Mouse (Mus musculus) forebrain, embryonic 15.5 days (tissue): ENCODE results near the gene Srgap1. TPM values are rescaled to one million over a fixed set of nuclear protein-coding genes. Genes with fewer than 3 reads are reported as not detected.
A peak's percentile ranks its signal among the peaks of the same experiment; 100 is the strongest.

Source experiments
- ATAC-seq: fragments of 200-750 bp; cut with Nextera tagmentation; replicated peaks from 2 replicates; pipeline ENCODE4 v1.8.0; 2017; ENCODE audit warnings: mild to moderate bottlenecking, moderate TSS enrichment, moderate library complexity
- H3K27ac ChIP-seq: fragments of 300-500 bp; sonication (generic); replicated peaks from 2 replicates; pipeline ENCODE4 v1.5.1; 2015; ENCODE audit warnings: mild to moderate bottlenecking, inconsistent platforms
- H3K27me3 ChIP-seq: fragments of 300-500 bp; sonication (generic); 2 replicates; pipeline ENCODE4 v1.6.1; 2015; ENCODE audit warnings: inconsistent platforms
- H3K36me3 ChIP-seq: fragments of 300-500 bp; sonication (generic); 2 replicates; pipeline ENCODE4 v1.6.1; 2015; ENCODE audit warnings: mild to moderate bottlenecking, inconsistent platforms
- H3K4me1 ChIP-seq: fragments of 300-500 bp; sonication (generic); 2 replicates; pipeline ENCODE4 v1.6.1; 2015; ENCODE audit warnings: inconsistent platforms
- H3K4me2 ChIP-seq: fragments of 300-500 bp; sonication (generic); replicated peaks from 2 replicates; pipeline ENCODE4 v1.6.1; 2015; ENCODE audit warnings: mild to moderate bottlenecking, inconsistent platforms
- H3K4me3 ChIP-seq: fragments of 300-500 bp; sonication (generic); 2 replicates; pipeline ENCODE4 v1.5.1; 2015; ENCODE audit warnings: mild to moderate bottlenecking, inconsistent platforms
- H3K9ac ChIP-seq: fragments of 300-500 bp; sonication (generic); replicated peaks from 2 replicates; pipeline ENCODE4 v1.6.1; 2015; ENCODE audit warnings: mild to moderate bottlenecking, inconsistent platforms
- H3K9me3 ChIP-seq: fragments of 300-500 bp; sonication (generic); 2 replicates; pipeline ENCODE4 v1.6.1; 2016; ENCODE audit warnings: inconsistent platforms
- WGBS: fragments of 180-500 bp; shearing (Covaris S2); methylation state at CpG from one replicate; pipeline ENCODE4 v1.1.7; 2015; ENCODE audit warnings: mixed read lengths; 5-methylcytosine and 5-hydroxymethylcytosine counted together
- polyA plus RNA-seq: library from polyadenylated mRNA; unstranded; fragments of >200 nt; fragmentation: Nextera tagmentation; extraction: Ambion mirVana; gene quantifications from 2 replicates; pipeline ENCODE4 v1.2.1, GENCODE M21; 2015

Gene Srgap1
- polyA plus RNA-seq, 1 experiment from 2014 or later, result 34.7 TPM

DNA sequence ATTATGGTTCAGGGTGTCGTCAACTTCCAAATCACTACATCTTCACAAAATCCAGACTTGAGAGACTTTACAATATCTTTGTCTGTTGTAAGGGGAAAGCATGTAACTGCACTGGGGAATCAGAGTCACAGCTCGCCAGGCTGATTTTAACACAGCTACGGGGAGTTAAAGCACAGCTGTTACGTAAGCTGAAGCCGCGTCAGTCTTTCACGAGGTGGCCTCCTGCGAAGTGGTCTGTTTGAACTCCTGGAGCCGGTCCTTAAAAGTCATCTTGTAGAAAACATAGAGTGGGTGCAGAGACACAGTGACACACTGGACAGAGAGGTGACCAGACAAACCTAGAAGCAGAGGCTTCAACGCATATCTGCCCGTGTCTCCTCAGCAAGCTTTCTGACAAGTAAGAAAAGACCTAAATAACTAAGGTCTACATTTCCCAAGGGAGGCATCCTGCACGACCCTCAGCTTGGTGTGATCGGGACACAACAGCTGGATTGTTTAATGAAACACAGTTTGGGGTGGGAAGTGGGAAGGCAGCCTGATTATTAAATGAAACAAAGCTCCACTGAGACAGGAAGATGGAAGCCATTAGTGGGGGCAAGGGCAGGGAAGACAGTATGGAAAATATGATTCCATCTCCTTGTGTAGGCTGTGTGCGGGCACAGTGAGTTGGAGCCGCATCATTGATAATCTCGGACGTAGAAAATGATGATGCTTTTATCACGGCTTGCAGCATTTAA, 181.4 kb downstream of the Srgap1 start:
- Histone ChIP-seq H3K9ac (no peak overlapping the region), H3K27me3 (no peaks in the 10 kb centered on the region), H3K9me3 (0 out of 2 replicates have a peak, but pooled peaks cover 3% of the 10 kb centered on the region), H3K36me3 (peaks cover 15% of the 10 kb centered on the region), H3K4me3 (no peak overlapping the region), H3K27ac (no peak overlapping the region), H3K4me2 (no peak overlapping the region), H3K4me1 (peaks cover 5% of the 10 kb centered on the region)
- no peak for ATAC-seq
- WGBS, result 76% methylated on average over 18 of the region's 18 CpGs

DNA sequence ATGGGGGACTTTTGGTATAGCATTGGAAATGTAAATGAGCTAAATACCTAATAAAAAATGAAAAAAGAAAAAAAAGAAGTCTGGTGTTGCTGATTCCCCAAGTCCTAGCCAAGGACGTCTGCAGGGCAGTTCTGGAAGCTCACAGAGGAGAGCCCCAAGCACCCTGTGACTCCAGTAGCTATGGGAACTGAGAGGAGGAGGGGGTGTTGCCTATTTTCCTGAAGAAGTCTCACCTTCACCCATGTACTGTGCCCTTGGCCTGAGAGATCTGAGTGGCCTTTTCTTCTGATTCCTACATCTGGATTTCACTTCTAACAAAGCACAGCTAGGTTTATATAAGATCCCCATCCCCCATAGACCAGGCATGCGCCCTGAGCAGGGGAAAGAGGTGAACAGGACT, 186.2 kb downstream of the Srgap1 start:
- Histone ChIP-seq H3K4me3 (no peak overlapping the region), H3K9ac (no peak overlapping the region), H3K9me3 (no peaks in the 10 kb centered on the region), H3K4me2 (no peak overlapping the region), H3K27me3 (no peaks in the 10 kb centered on the region), H3K27ac (no peak overlapping the region), H3K4me1 (peaks cover 17% of the 10 kb centered on the region), H3K36me3 (no peaks in the 10 kb centered on the region)
- WGBS, result 62% methylated on average over 2 of the region's 2 CpGs
- no peak for ATAC-seq

DNA sequence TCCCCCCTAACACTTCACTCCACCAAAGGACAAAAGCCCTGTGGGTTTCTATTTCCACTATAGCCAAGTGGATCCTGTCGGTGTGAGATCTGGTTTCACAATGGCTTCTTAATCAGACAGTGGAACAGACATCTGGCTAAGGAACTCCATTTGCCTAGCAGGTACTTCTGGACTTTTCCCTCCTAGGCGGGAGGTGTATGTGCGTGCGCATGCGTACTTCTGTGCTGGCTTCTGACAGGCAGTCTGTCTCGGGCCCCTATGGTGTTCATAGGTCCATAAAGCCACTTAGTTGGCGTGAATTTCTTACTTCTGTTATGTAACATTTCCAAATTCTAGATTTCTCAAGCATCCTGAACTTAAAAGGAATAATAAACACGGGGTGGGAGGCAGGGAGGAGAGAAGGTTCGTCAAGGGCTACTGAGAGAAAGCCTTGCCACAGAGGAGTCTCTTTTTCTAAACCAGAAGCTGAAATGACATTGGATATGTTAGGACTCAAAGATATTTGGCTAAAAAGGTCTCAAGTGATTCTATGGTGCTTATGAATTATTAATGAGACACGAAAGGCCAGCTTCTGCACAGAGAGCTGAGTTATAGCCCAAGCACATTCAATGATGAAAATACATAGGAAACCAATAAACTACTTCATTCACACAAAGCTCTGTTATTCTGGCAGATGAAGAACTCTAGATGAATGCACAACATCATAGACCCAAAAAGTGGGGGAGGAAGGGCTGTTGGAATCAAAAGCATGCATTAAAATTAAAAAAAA, 187.1 kb downstream of the Srgap1 start:
- Histone ChIP-seq H3K4me2 (no peak overlapping the region), H3K9me3 (no peaks in the 10 kb centered on the region), H3K27me3 (no peaks in the 10 kb centered on the region), H3K27ac (no peak overlapping the region), H3K4me3 (no peak overlapping the region), H3K36me3 (no peaks in the 10 kb centered on the region), H3K4me1 (peaks cover 17% of the 10 kb centered on the region), H3K9ac (no peak overlapping the region)
- WGBS, result 57% methylated on average over 10 of the region's 10 CpGs
- ATAC-seq, result no peak

DNA sequence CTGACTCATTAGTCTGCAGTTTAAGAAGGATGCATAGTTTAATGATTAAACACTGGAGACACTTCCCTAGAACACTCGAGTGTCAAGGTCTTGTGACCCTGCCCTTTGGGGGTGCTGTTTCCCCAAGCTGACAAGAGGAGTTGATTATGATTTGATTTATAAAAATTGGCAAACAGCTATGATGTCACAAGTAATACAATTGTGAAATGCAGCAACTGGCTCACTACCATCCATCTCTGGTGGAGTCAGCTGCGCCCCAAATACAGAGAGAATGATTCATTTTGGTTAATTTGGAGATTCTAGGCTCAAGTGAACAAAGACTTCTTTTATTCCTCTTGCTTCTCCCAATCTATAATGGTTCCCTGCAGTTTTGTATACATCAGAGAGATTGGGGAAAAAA, 188.2 kb downstream of the Srgap1 start:
- WGBS, result 74% methylated on average over 2 of the region's 2 CpGs

DNA sequence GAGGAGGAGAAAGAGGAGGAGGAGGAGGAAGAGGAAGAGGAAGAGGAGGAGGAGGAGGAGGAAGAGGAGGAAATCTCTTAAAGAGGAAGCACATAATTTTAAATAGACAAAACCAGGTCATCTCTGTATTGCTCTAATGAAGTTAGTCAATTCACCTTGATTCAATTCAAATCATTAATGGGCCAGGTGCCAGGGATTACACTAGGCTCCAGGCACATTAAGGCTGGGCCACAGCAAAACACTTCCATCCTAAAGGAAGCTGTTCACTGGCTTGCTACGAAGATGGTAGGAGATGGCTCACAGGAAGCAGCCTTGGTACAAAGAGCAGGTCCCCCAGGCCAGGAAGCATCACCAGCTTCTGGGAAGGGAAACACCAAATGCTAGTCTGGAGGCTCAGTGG, 189.0 kb downstream of the Srgap1 start:
- H3K4me2 ChIP-seq, result no peak overlapping the region
- no peaks in the 10 kb centered on the region for H3K27me3 ChIP-seq
- peaks cover 17% of the 10 kb centered on the region for H3K4me1 ChIP-seq
- no peaks in the 10 kb centered on the region for H3K9me3 ChIP-seq
- no peak overlapping the region for H3K9ac ChIP-seq
- no peaks in the 10 kb centered on the region for H3K36me3 ChIP-seq
- ATAC-seq, result no peak
- H3K27ac ChIP-seq, result no peak overlapping the region
- 84% methylated on average over 1 of the region's 1 CpGs for WGBS
- H3K4me3 ChIP-seq, result no peak overlapping the region

More for the DNA sequence above, 188.2 kb downstream of the Srgap1 start:
- no peak for ATAC-seq
- Histone ChIP-seq H3K9ac (no peak overlapping the region), H3K4me2 (no peak overlapping the region), H3K27me3 (no peaks in the 10 kb centered on the region), H3K4me3 (no peak overlapping the region), H3K4me1 (peaks cover 17% of the 10 kb centered on the region), H3K27ac (no peak overlapping the region), H3K9me3 (no peaks in the 10 kb centered on the region), H3K36me3 (no peaks in the 10 kb centered on the region)

DNA sequence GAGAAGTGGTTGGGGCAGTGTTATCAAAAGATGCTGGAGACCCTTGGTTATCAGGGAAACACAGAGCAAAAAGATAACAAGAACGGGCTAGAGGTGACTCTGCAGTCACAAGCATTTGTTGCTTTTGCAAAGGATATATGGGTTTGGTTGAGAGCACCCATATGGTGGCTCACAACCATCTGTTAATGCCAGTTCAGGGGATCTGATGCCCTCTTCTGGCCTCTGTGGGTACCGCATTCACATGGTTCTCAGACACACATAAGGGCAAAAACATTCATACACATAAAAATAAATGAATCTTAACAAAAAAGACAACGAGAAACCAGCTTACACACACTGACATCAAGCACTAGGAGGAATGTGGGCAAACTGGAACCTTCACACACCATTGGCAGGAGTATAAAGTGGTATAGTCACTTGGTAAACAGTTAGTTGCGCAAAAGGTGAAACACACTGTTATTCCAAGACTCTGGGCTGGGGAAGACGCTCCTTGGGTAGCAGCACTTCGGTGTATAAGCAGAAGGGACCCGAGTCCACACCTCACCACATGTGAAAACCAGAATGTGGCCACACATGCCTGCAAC, 191.2 kb downstream of the Srgap1 start:
- H3K27ac ChIP-seq, result no peak overlapping the region
- H3K9ac ChIP-seq, result no peak overlapping the region
- H3K4me3 ChIP-seq, result no peak overlapping the region
- H3K9me3 ChIP-seq, result no peaks in the 10 kb centered on the region
- no peak for ATAC-seq
- H3K4me2 ChIP-seq, result no peak overlapping the region
- peaks cover 3% of the 10 kb centered on the region; the same call in 1 of the 2 replicates for H3K36me3 ChIP-seq
- no peaks in the 10 kb centered on the region for H3K27me3 ChIP-seq
- 92% methylated on average over 7 of the region's 7 CpGs for WGBS
- H3K4me1 ChIP-seq, result peaks cover 17% of the 10 kb centered on the region

DNA sequence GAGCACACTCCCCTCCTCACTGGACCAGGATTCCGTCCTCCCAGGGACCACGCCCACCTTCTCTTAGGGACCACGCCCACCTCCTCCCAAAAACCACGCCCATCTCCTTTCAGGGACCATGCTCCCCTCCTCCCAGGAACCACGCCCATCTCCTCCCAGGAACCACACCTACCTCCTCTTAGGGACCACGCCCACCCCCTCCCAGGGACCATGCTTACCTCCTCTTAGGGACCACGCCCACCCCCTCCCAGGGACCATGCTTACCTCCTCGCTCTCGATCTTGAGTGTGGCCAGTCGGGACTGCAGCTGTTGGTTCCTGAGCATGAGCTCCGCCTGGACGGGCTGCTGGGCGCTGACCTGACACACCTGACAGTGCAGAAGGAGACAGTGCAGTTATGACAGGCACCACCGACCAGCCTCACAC, 193.7 kb downstream of the Srgap1 start:
- no peak overlapping the region for H3K4me3 ChIP-seq
- H3K4me1 ChIP-seq, result peaks cover 7% of the 10 kb centered on the region; the same call in 1 of the 2 replicates
- no peak overlapping the region for H3K27ac ChIP-seq
- no peaks in the 10 kb centered on the region for H3K9me3 ChIP-seq
- no peak for ATAC-seq
- WGBS, result 39% methylated on average over 14 of the region's 14 CpGs
- H3K9ac ChIP-seq, result no peak overlapping the region
- no peaks in the 10 kb centered on the region for H3K27me3 ChIP-seq
- no peak overlapping the region for H3K4me2 ChIP-seq
- H3K36me3 ChIP-seq, result peaks cover 3% of the 10 kb centered on the region; the same call in 1 of the 2 replicates

DNA sequence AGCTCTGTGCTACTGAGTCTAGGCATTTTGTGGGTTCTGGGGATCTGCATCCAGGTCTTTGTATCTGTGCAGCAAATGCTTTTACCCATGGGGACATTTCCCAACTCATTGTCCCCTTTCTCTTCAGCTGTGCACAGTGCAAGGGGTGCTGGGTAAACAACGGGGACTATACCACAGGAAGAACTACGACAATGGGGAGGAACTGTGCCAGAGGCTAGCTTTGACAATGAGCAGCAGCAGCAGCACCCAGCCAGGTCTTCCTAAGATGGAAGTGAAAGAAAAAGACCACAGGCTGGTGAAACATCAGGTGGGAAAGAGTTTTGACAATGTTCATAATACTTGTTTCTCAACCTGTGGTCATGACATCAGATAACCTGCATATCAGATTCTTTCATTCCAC, 197.6 kb downstream of the Srgap1 start:
- no peaks in the 10 kb centered on the region for H3K27me3 ChIP-seq
- H3K9me3 ChIP-seq, result no peaks in the 10 kb centered on the region
- H3K36me3 ChIP-seq, result peaks cover 7% of the 10 kb centered on the region; the same call in 1 of the 2 replicates
- no peak overlapping the region for H3K4me3 ChIP-seq
- no peak for ATAC-seq
- H3K4me2 ChIP-seq, result no peak overlapping the region
- WGBS, result 81% methylated on average over 2 of the region's 2 CpGs
- no peak overlapping the region for H3K9ac ChIP-seq
- no peak overlapping the region for H3K27ac ChIP-seq
- H3K4me1 ChIP-seq, result 0 out of 2 replicates have a peak, but pooled peaks cover 9% of the 10 kb centered on the region

DNA sequence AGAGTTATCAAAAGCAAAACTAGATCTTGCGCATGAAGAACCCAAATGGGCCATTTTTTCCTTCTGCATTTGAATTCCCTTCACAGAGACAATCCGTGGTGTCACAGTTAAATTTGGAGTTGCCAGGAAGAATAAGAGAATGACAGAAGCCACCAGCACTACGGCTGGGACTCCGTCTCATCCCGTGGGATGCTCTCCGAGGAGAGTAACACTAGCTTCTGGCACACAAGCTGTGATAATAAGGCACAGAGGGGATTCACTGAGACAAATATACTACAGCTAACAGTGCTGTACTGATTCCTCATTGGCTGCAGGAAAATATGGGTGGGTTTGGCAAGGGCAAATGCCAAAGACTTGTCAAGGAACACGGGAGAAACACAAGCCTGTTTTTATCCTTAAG, 201.4 kb downstream of the Srgap1 start:
- Histone ChIP-seq H3K4me2 (no peak overlapping the region), H3K9me3 (no peaks in the 10 kb centered on the region), H3K4me3 (no peak overlapping the region), H3K27me3 (no peaks in the 10 kb centered on the region), H3K9ac (no peak overlapping the region), H3K4me1 (0 out of 2 replicates have a peak, but pooled peaks cover 14% of the 10 kb centered on the region), H3K27ac (peak overlapping the region; percentile 47), H3K36me3 (peaks cover 4% of the 10 kb centered on the region; the same call in 1 of the 2 replicates)
- ATAC-seq, result peak; percentile 63; the same call in 1 of the 2 replicates
- 64% methylated on average over 7 of the region's 7 CpGs for WGBS

DNA sequence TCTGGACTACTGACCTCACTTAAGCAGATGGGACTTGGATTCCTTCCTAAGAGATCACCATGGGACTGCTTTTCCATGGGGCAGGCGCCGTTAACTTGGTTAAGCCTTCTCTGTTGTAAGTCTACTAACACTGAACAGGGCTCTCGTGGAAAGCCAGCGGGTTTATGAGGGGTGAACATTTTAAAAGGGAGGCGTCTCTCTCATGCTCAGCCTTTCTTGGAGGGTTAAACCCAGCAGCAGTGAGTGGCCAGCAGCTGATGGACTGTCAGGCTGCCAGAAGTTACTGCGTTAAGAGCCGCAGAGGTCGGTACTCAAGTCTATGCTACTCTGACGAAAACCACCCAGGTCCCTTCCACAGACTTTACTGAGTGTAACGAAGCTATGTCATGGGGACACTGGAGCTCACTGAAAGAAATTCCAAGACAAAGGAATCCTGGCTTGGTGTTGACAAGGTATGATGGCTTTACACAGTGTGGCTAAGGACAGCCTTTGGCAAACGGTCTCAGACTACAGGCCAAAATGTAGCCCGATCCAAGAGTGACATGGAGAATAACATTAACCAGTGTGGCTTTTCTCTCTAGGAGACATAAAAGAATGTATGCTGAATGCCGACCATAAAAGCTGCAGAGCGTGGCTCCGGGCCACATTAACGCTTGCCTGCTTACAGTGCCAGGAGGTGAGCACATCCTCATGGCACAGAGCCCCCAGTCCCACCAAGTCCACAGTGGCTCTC, 209.8 kb downstream of the Srgap1 start:
- H3K4me1 ChIP-seq, result peaks cover 17% of the 10 kb centered on the region
- peak; percentile 84 for ATAC-seq
- no peaks in the 10 kb centered on the region for H3K9me3 ChIP-seq
- H3K27me3 ChIP-seq, result no peaks in the 10 kb centered on the region
- peak overlapping the region; percentile 31 for H3K4me2 ChIP-seq
- peaks cover 14% of the 10 kb centered on the region for H3K36me3 ChIP-seq
- H3K27ac ChIP-seq, result peak overlapping the region; percentile 89
- peak overlapping the region; percentile 17 for H3K4me3 ChIP-seq
- peak overlapping the region; percentile 6; the same call in 1 of the 2 replicates for H3K9ac ChIP-seq
- WGBS, result 41% methylated on average over 16 of the region's 16 CpGs

DNA sequence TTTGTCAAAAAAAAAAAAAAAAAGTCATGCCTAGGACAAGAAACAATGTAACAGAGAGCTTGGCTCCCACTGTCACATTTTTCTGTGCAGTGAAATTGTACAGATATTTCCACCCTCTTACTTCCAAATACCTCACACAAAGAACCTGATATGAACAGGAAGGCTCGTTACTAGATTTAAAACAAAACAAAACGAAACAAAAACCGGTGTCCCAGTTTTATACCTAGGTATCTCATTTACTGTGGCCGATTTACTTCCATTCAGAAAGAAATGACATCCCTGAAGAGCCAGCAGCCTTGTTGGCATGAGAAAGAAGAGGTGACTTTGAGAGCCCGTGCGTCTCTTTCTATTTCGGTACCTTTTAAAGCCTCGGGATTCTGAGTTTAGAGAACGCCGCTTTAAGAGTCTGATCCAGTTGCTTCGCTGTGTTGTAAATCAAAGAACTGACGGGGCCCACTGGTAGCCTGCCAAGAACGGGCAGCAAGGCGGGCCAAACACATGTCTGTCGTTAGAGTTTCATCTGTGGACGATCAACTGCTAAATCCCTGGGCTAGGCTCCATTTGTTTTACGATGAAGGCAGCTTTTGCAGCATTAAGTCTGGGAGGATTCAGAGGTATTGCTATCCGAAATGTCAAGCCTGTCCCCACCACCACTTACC, 210.5 kb downstream of the Srgap1 start:
- WGBS, result 26% methylated on average over 18 of the region's 18 CpGs
- Histone ChIP-seq H3K4me3 (peak overlapping the region; percentile 17), H3K9ac (peak overlapping the region; percentile 25; the same call in 1 of the 2 replicates), H3K9me3 (no peaks in the 10 kb centered on the region), H3K4me2 (peak overlapping the region; percentile 31), H3K27ac (peak overlapping the region; percentile 89), H3K36me3 (peaks cover 14% of the 10 kb centered on the region), H3K27me3 (no peaks in the 10 kb centered on the region), H3K4me1 (peaks cover 17% of the 10 kb centered on the region)
- peak; percentile 72 for ATAC-seq
